Mouse (Mus musculus) MEL (cell line): Measurements from ENCODE around the gene Rps6kb2. TPM values are rescaled to one million over a fixed set of nuclear protein-coding genes. Genes with fewer than 3 reads are reported as not detected.
"Not testable (repeated sequence)": the region's sequence is repeated elsewhere in the genome, so short reads cannot be mapped to it uniquely, and the experiment has no call there.

Experiments
- DNase-seq: peaks from one replicate; pipeline ENCODE4 v3.0.0; 2011; ENCODE audit warnings: low read depth, low spot score
- H3K27ac ChIP-seq: 2 replicates; pipeline ENCODE4 v1.5.1; 2012; ENCODE audit warnings: low read depth, mild to moderate bottlenecking, control low read depth, low read length, moderate library complexity; ENCODE audit not compliant: control insufficient read depth
- H3K27me3 ChIP-seq, 2 experiments: fragments of 150-350 bp in 1 of 2; sonication (generic) in 1 of 2; 2 replicates each; pipeline ENCODE4 v1.6.1; 2012; ENCODE audit warnings: low read length in 2 of 2, mild to moderate bottlenecking in 2 of 2, improper control_type of control experiment in 1 of 2, moderate library complexity in 1 of 2; ENCODE audit not compliant: insufficient read depth in 2 of 2, control insufficient read depth in 1 of 2
- H3K36me3 ChIP-seq, 2 experiments: 2 replicates each; pipeline ENCODE4 v1.6.1; 2012 to 2014; ENCODE audit warnings: low read length in 2 of 2, improper control_type of control experiment in 1 of 2, inconsistent platforms in 1 of 2, mild to moderate bottlenecking in 1 of 2; ENCODE audit not compliant: insufficient read depth in 2 of 2, control insufficient read depth in 1 of 2
- H3K4me1 ChIP-seq, 2 experiments: fragments of 150-350 bp in 1 of 2; sonication (generic) in 1 of 2; 2 replicates each; pipeline ENCODE4 v1.6.1; 2012; ENCODE audit warnings: low read length in 2 of 2, improper control_type of control experiment in 1 of 2, mild to moderate bottlenecking in 1 of 2; ENCODE audit not compliant: insufficient read depth in 2 of 2, control insufficient read depth in 1 of 2
- H3K4me3 ChIP-seq, 2 experiments: fragments of 150-350 bp in 1 of 2; sonication (generic) in 1 of 2; 2 replicates each; pipeline ENCODE4 v1.5.1; 2012; ENCODE audit warnings: low read depth in 2 of 2, low read length in 2 of 2, mild to moderate bottlenecking in 2 of 2, moderate library complexity in 2 of 2, control low read depth in 1 of 2, improper control_type of control experiment in 1 of 2; ENCODE audit not compliant: control insufficient read depth in 1 of 2, insufficient read depth in 1 of 2
- H3K79me2 ChIP-seq: 2 replicates; pipeline ENCODE4 v1.6.1; 2012; ENCODE audit warnings: mild to moderate bottlenecking, low read length, moderate library complexity; ENCODE audit not compliant: control insufficient read depth, poor library complexity, insufficient read depth
- H3K9ac ChIP-seq: 2 replicates; pipeline ENCODE4 v1.6.1; 2012; ENCODE audit warnings: low read depth, mild to moderate bottlenecking, control low read depth, low read length, moderate library complexity; ENCODE audit not compliant: control insufficient read depth, poor library complexity, severe bottlenecking
- H3K9me3 ChIP-seq: fragments of 150-350 bp; sonication (generic); replicated peaks from 2 replicates; pipeline ENCODE4 v1.6.1; 2012; ENCODE audit warnings: mild to moderate bottlenecking, low read length, improper control_type of control experiment, moderate library complexity; ENCODE audit not compliant: insufficient read depth
- CTCF ChIP-seq, 3 experiments: IDR thresholded peaks in 2 of 3; conservative IDR thresholded peaks in 1 of 3; 2 replicates each; pipeline ENCODE4 v1.5.1; 2011 to 2012; ENCODE audit warnings: low read length in 3 of 3, low read depth in 2 of 3, mild to moderate bottlenecking in 2 of 3, improper control_type of control experiment in 1 of 3, inconsistent platforms in 1 of 3, mixed read lengths in 1 of 3, moderate library complexity in 1 of 3; ENCODE audit not compliant: control insufficient read depth in 1 of 3, insufficient read depth in 1 of 3, poor library complexity in 1 of 3, severe bottlenecking in 1 of 3
- MAFK ChIP-seq: IDR thresholded peaks from 2 replicates; pipeline ENCODE4 v1.6.1; 2011; ENCODE audit warnings: low read depth, mild to moderate bottlenecking, low read length, improper control_type of control experiment, borderline replicate concordance
- MAX ChIP-seq: IDR thresholded peaks from 2 replicates; pipeline ENCODE4 v1.6.1; 2011; ENCODE audit warnings: low read length, improper control_type of control experiment
- NELFE ChIP-seq: IDR thresholded peaks from 2 replicates; pipeline ENCODE4 v1.6.1; 2011; ENCODE audit warnings: low read depth, low read length, improper control_type of control experiment
- POLR2AphosphoS5 ChIP-seq: IDR thresholded peaks from 2 replicates; pipeline ENCODE4 v1.6.1; 2012; ENCODE audit warnings: low read depth, borderline replicate concordance, mild to moderate bottlenecking, inconsistent platforms, low read length, moderate library complexity, mixed read lengths
- RAD21 ChIP-seq: IDR thresholded peaks from 2 replicates; pipeline ENCODE4 v1.6.1; 2011; ENCODE audit warnings: mild to moderate bottlenecking, low read depth, low read length, improper control_type of control experiment
- SMC3 ChIP-seq: IDR thresholded peaks from 2 replicates; pipeline ENCODE4 v1.6.1; 2011; ENCODE audit warnings: low read depth, low read length, improper control_type of control experiment
- TBP ChIP-seq: IDR thresholded peaks from 2 replicates; pipeline ENCODE4 v1.8.0; 2011; ENCODE audit warnings: low read depth, low read length, improper control_type of control experiment
- USF1 ChIP-seq: IDR thresholded peaks from 2 replicates; pipeline ENCODE4 v1.6.1; 2014; ENCODE audit warnings: low read depth, mild to moderate bottlenecking, inconsistent platforms, low read length, improper control_type of control experiment, moderate library complexity
- ZC3H11A ChIP-seq: IDR thresholded peaks from 2 replicates; pipeline ENCODE4 v1.6.1; 2012; ENCODE audit warnings: low read depth, mild to moderate bottlenecking, inconsistent platforms, low read length, improper control_type of control experiment
- polyA plus RNA-seq, 2 experiments: library from polyadenylated mRNA; stranded (reverse) in 1 of 2; unstranded in 1 of 2; fragments of >175 nt in 1 of 2; fragments of >200 nt in 1 of 2; gene quantifications; 2 replicates each; pipeline versions ENCODE4 v1.2.1 to v1.2.4; 2012; ENCODE audit warnings: low replicate concordance in 2 of 2, low read depth in 1 of 2; ENCODE audit not compliant: insufficient read length in 2 of 2, insufficient read depth in 1 of 2, missing spikeins in 1 of 2
- total RNA-seq: library from RNA; depleted of rRNA; stranded (reverse); fragments of 300-350 nt; gene quantifications from 2 replicates; pipeline ENCODE4 v1.2.3, GENCODE M21; 2012

The Rps6kb2 gene
- total and polyA plus RNA-seq, 3 experiments = 8.7 to 19.8 TPM; not detected in 1

GRCm38 (mm10) chr19:4137913-4138312 is 25.2 kb downstream of the Rps6kb2 start:
- H3K4me1 ChIP-seq = no peaks in the 10 kb centered on the region
- no peak for DNase-seq
- no peak for TF ChIP-seq MAFK
- TF ChIP-seq NELFE = no peak
- no peak for TF ChIP-seq POLR2AphosphoS5
- TF ChIP-seq MAX = no peak
- no peak for TF ChIP-seq USF1
- TF ChIP-seq TBP = no peak
- TF ChIP-seq, all 39 proteins: peak for 0
- no peak overlapping the region for H3K4me3 ChIP-seq
- H3K27ac ChIP-seq = no peak overlapping the region
- H3K9ac ChIP-seq = no peak overlapping the region
- no peaks in the 10 kb centered on the region; a peak in 1 of 4 replicates for H3K27me3 ChIP-seq
- H3K36me3 ChIP-seq = no peaks in the 10 kb centered on the region
- no peaks in the 10 kb centered on the region for H3K79me2 ChIP-seq
- H3K9me3 ChIP-seq = no peaks in the 10 kb centered on the region

GRCm38 (mm10) chr19:4136463-4136862 is 26.7 kb downstream of the Rps6kb2 start:
- H3K27ac ChIP-seq = no peak overlapping the region
- no peaks in the 10 kb centered on the region; a peak in 1 of 4 replicates for H3K27me3 ChIP-seq
- peak; percentile 59 for DNase-seq
- H3K9ac ChIP-seq = no peak overlapping the region
- no peaks in the 10 kb centered on the region for H3K4me1 ChIP-seq
- TF ChIP-seq SMC3 (peak; percentile 38), ZC3H11A (peak; percentile 5; the same call in 1 of the 2 replicates), CTCF (IDR thresholded peaks at IDR 0.05 in 2 of 3, conservative IDR thresholded peaks at IDR 0.05 in 1 of 3; ENCODE audit: control insufficient read depth in 1 of 3, insufficient read depth in 1 of 3, low read depth in 2 of 3, low read length in 3 of 3, poor library complexity in 1 of 3, severe bottlenecking in 1 of 3) (peak; percentile 27 to 50 (median 41); a peak in 5 of 6 replicates), RAD21 (peak; percentile 16), MAFK (no peak)
- H3K4me3 ChIP-seq = no peak overlapping the region
- no peaks in the 10 kb centered on the region for H3K36me3 ChIP-seq
- no peaks in the 10 kb centered on the region for H3K79me2 ChIP-seq
- H3K9me3 ChIP-seq = no peaks in the 10 kb centered on the region

DNA sequence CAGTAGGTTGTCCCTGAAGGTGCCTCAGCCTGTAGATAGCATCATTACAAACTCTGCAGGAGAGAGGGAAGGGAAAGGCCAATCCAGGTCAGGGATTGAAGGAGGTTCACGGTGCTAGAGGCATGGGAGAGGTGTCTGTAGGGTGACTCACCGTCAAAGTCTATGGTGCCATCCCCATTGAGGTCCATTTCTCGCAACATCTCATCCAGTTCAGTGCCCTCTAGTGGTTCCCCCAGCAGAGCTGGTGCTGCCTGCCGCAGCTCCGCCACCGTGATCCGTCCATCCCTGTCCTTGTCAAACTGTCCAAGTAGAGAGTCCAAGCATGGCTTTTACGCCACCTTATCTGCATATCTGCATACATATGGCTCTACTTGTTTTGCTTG is 27.2 kb downstream of the Rps6kb2 start:
- not testable (repeated sequence) for H3K4me1 ChIP-seq, H3K36me3 ChIP-seq, H3K79me2 ChIP-seq, H3K27ac ChIP-seq, H3K27me3 ChIP-seq, H3K9me3 ChIP-seq
- DNase-seq = peak; percentile 38
- peak; percentile 52 for TF ChIP-seq SMC3
- TF ChIP-seq CTCF (IDR thresholded peaks at IDR 0.05 in 2 of 3, conservative IDR thresholded peaks at IDR 0.05 in 1 of 3; ENCODE audit: control insufficient read depth in 1 of 3, insufficient read depth in 1 of 3, low read depth in 2 of 3, low read length in 3 of 3, poor library complexity in 1 of 3, severe bottlenecking in 1 of 3) = peak in 2 of 3 experiments; percentile 49 to 57; a peak in 4 of 6 replicates
- Histone ChIP-seq H3K9ac (0 out of 2 replicates have a peak overlapping the region, but pooled peaks have one; percentile 4), H3K4me3 (peak overlapping the region in 1 of 2 experiments; percentile 25; a peak in 1 of 4 replicates)

- H3K4me3 ChIP-seq, H3K9ac ChIP-seq, H3K27ac ChIP-seq, DNase-seq, H3K79me2 ChIP-seq, H3K4me1 ChIP-seq, H3K36me3 ChIP-seq, H3K27me3 ChIP-seq, H3K9me3 ChIP-seq: not testable (repeated sequence)
Observed at GRCm38 (mm10) chr19:4135229-4135962, 27.8 kb downstream of the Rps6kb2 start.
